Mouse (Mus musculus) G1E (cell line): ENCODE results near the gene Dock2. TPM values are rescaled to one million over a fixed set of nuclear protein-coding genes. Genes with fewer than 3 reads are reported as not detected.

ENCODE experiments used
- ATAC-seq: 2 replicates; pipeline ENCODE4 v1.8.0; 2016; ENCODE audit warnings: mild to moderate bottlenecking; ENCODE audit not compliant: insufficient number of reproducible peaks, poor library complexity, low FRiP score, severe bottlenecking; ENCODE audit errors: extremely low read depth
- DNase-seq: peaks from one replicate; pipeline ENCODE4 v3.0.0; 2012; ENCODE audit warnings: low spot score
- H3K27me3 ChIP-seq: 2 replicates; pipeline ENCODE4 v1.6.1; 2012; ENCODE audit warnings: mild to moderate bottlenecking, low read length, inconsistent platforms; ENCODE audit not compliant: insufficient read depth
- H3K36me3 ChIP-seq: replicated peaks from 2 replicates; pipeline ENCODE3; 2012; ENCODE audit warnings: mild to moderate bottlenecking, inconsistent platforms
- H3K4me1 ChIP-seq: 2 replicates; pipeline ENCODE4 v1.6.1; 2012; ENCODE audit warnings: low read depth, low read length, inconsistent platforms, mixed read lengths; ENCODE audit not compliant: insufficient read depth
- H3K4me3 ChIP-seq: 2 replicates; pipeline ENCODE4 v1.5.1; 2012; ENCODE audit warnings: low read depth, mild to moderate bottlenecking, inconsistent platforms, low read length, moderate library complexity, mixed read lengths
- H3K9me3 ChIP-seq: replicated peaks from 2 replicates; pipeline ENCODE4 v1.6.1; 2012; ENCODE audit warnings: inconsistent platforms
- CTCF ChIP-seq: IDR thresholded peaks from 2 replicates; pipeline ENCODE4 v1.5.1; 2012; ENCODE audit warnings: low read depth, low read length, inconsistent platforms, mixed read lengths
- GATA1 ChIP-seq: IDR thresholded peaks from 2 replicates; pipeline ENCODE4 v1.6.1; 2012; ENCODE audit warnings: borderline replicate concordance, low read length, inconsistent platforms, mixed read lengths
- GATA2 ChIP-seq: IDR thresholded peaks from 2 replicates; pipeline ENCODE4 v1.6.1; 2012; ENCODE audit warnings: low read depth, low read length, inconsistent platforms, borderline replicate concordance
- POLR2AphosphoS5 ChIP-seq: IDR thresholded peaks from 2 replicates; pipeline ENCODE4 v1.6.1; 2012; ENCODE audit warnings: low read depth, low read length, inconsistent platforms; ENCODE audit not compliant: insufficient replicate concordance
- TAL1 ChIP-seq: conservative IDR thresholded peaks from 2 replicates; pipeline ENCODE4 v1.6.1; 2012; ENCODE audit warnings: low read depth, low read length, inconsistent platforms, mixed read lengths
- polyA plus RNA-seq: library from polyadenylated mRNA; stranded (reverse); fragments of >175 nt; gene quantifications from 2 replicates; pipeline ENCODE4 v1.2.3, GENCODE M21; 2012
- total RNA-seq, 2 experiments: library from RNA; stranded (forward) in 1 of 2; stranded (reverse) in 1 of 2; fragments of 200-1000 nt in 1 of 2; fragments of >200 nt in 1 of 2; fragmentation: Nextera tagmentation in 1 of 2; gene quantifications; 2 replicates each; pipeline ENCODE4 v1.2.3; 2014 to 2017

The Dock2 gene
- total and polyA plus RNA-seq, 3 experiments = 2.8 to 20.0 (median 4.7) TPM

GRCm38 (mm10) chr11:34527238-34527637, 256.5 kb downstream of the Dock2 start:
- Histone ChIP-seq H3K4me3 (no peak overlapping the region), H3K4me1 (no peaks in the 10 kb centered on the region), H3K9me3 (peaks cover 41% of the 10 kb centered on the region), H3K27me3 (no peaks in the 10 kb centered on the region), H3K36me3 (no peaks in the 10 kb centered on the region)
- TF ChIP-seq GATA2 = no peak
- no peak for TF ChIP-seq CTCF
- TF ChIP-seq POLR2AphosphoS5 = no peak
- no peak for TF ChIP-seq GATA1
- no peak for TF ChIP-seq TAL1
- DNase-seq = no peak
- ATAC-seq = no peak

DNA sequence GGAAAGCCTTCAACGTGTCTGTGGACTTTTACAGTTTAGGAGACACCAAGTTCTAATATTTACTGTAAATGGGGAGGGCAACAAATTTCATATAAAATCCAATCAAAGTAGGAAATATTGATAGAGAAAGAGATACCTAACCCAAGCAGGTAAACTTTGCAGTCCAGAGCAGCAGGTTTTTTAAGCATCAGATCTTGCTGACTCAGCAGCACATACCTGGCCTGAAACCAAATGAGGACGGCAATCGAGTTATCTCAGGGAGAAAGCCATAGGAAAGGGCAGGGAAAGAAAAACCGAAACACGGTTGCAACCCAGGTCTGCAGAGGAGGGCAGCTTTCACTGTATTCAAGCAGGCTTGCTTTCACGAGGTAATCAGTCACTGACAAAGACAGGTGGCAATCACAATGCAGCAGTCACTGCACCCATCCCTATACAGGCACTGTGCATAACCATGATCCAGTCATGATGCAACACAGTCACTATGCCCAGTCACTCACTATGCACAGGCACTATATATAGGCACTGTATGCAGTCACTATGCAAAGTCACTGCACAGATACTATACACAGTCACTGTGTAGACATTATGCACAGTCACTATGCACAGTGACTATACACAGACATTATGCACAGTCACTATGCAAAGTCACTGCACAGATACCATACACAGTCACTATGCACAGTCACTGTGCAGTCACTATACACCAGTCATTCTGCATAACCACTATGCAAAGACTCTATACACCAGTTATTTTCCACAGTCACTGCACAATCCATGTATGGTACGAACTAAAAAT, 258.4 kb downstream of the Dock2 start:
- no peak for DNase-seq
- H3K4me3 ChIP-seq = no peak overlapping the region

GRCm38 (mm10) chr11:34524586-34524985, 259.1 kb downstream of the Dock2 start:
- ATAC-seq = no peak
- TF ChIP-seq CTCF (no peak), TAL1 (no peak), POLR2AphosphoS5 (no peak), GATA2 (no peak), GATA1 (no peak)
- peaks cover 46% of the 10 kb centered on the region for H3K9me3 ChIP-seq
- no peak for DNase-seq
- H3K36me3 ChIP-seq = no peaks in the 10 kb centered on the region
- H3K4me1 ChIP-seq = no peaks in the 10 kb centered on the region
- no peak overlapping the region for H3K4me3 ChIP-seq
- no peaks in the 10 kb centered on the region for H3K27me3 ChIP-seq

More for the DNA sequence above, 258.4 kb downstream of the Dock2 start:
- Histone ChIP-seq H3K36me3 (no peaks in the 10 kb centered on the region), H3K4me1 (no peaks in the 10 kb centered on the region), H3K9me3 (peaks cover 46% of the 10 kb centered on the region), H3K27me3 (no peaks in the 10 kb centered on the region)
- TF ChIP-seq TAL1 = no peak
- no peak for TF ChIP-seq GATA1
- TF ChIP-seq CTCF = no peak
- no peak for TF ChIP-seq GATA2
- TF ChIP-seq POLR2AphosphoS5 = no peak
- ATAC-seq = peak; percentile 64

GRCm38 (mm10) chr11:34518566-34518965, 265.1 kb downstream of the Dock2 start:
- DNase-seq = no peak
- Histone ChIP-seq H3K4me1 (no peaks in the 10 kb centered on the region), H3K4me3 (no peak overlapping the region), H3K36me3 (no peaks in the 10 kb centered on the region), H3K9me3 (peaks cover 41% of the 10 kb centered on the region), H3K27me3 (no peaks in the 10 kb centered on the region)
- ATAC-seq = no peak
- no peak for TF ChIP-seq TAL1
- no peak for TF ChIP-seq POLR2AphosphoS5
- no peak for TF ChIP-seq GATA1
- TF ChIP-seq GATA2 = no peak
- TF ChIP-seq CTCF = no peak

- TF ChIP-seq GATA1 (no peak), GATA2 (no peak), POLR2AphosphoS5 (no peak), CTCF (no peak), TAL1 (no peak)
- H3K36me3 ChIP-seq = no peaks in the 10 kb centered on the region
- ATAC-seq (no peak), DNase-seq (no peak)
- no peaks in the 10 kb centered on the region for H3K4me1 ChIP-seq
- H3K4me3 ChIP-seq = no peak overlapping the region
- H3K9me3 ChIP-seq = peaks cover 41% of the 10 kb centered on the region
- H3K27me3 ChIP-seq = no peaks in the 10 kb centered on the region
These were observed 266.7 kb downstream of the Dock2 start for GRCm38 (mm10) chr11:34516971-34517370.

- no peak for DNase-seq
- ATAC-seq = peak; percentile 36
- TF ChIP-seq POLR2AphosphoS5 (no peak), TAL1 (no peak), GATA2 (no peak), CTCF (no peak), GATA1 (no peak)
- no peaks in the 10 kb centered on the region for H3K27me3 ChIP-seq
- H3K36me3 ChIP-seq = no peaks in the 10 kb centered on the region
- no peaks in the 10 kb centered on the region for H3K4me1 ChIP-seq
- no peak overlapping the region for H3K4me3 ChIP-seq
- peaks cover 29% of the 10 kb centered on the region for H3K9me3 ChIP-seq
These were observed 268.4 kb downstream of the Dock2 start for GRCm38 (mm10) chr11:34515301-34515700.
